Mouse (Mus musculus) CH12.LX (cell line): ENCODE measurements around the gene Nfatc2. TPM values are rescaled to one million over a fixed set of nuclear protein-coding genes. Genes with fewer than 3 reads are reported as not detected.
A peak's percentile ranks its signal among the peaks of the same experiment; 100 is the strongest.

ENCODE experiments used
- DNase-seq: peaks from one replicate; pipeline ENCODE4 v3.0.0-alpha.2; 2013; ENCODE audit errors: extremely low read depth
- H3K27ac ChIP-seq: 2 replicates; pipeline ENCODE4 v1.5.1; 2012; ENCODE audit warnings: low read depth, mild to moderate bottlenecking, control low read depth, moderate library complexity; ENCODE audit not compliant: insufficient read depth
- H3K27me3 ChIP-seq: replicated peaks from 2 replicates; pipeline ENCODE3; 2012; ENCODE audit warnings: inconsistent platforms
- H3K36me3 ChIP-seq, 2 experiments: replicated peaks in 1 of 2; 2 replicates each; pipeline versions ENCODE3 to v1.6.1; 2012; ENCODE audit warnings: inconsistent platforms in 1 of 2, low read length in 1 of 2, mild to moderate bottlenecking in 1 of 2, mixed read lengths in 1 of 2, moderate library complexity in 1 of 2; ENCODE audit not compliant: control insufficient read depth in 1 of 2, insufficient read depth in 1 of 2
- H3K4me1 ChIP-seq, 2 experiments: 2 replicates each; pipeline ENCODE4 v1.6.1; 2012; ENCODE audit warnings: inconsistent platforms in 1 of 2, moderate library complexity in 1 of 2; ENCODE audit not compliant: insufficient read depth in 2 of 2, control insufficient read depth in 1 of 2
- H3K4me2 ChIP-seq: 2 replicates; pipeline ENCODE4 v1.6.1; 2012; ENCODE audit warnings: low read depth, mild to moderate bottlenecking, control low read depth; ENCODE audit not compliant: poor library complexity, insufficient read depth, severe bottlenecking
- H3K4me3 ChIP-seq, 3 experiments: fragments of 150-350 bp in 1 of 3; sonication (generic) in 1 of 3; replicated peaks in 1 of 3; 2 replicates each; pipeline versions ENCODE3 to v1.5.1; 2011 to 2012; ENCODE audit warnings: low read depth in 2 of 3, low read length in 2 of 3, mild to moderate bottlenecking in 2 of 3, moderate library complexity in 2 of 3, control low read depth in 1 of 3, improper control_type of control experiment in 1 of 3, inconsistent platforms in 1 of 3, mixed read lengths in 1 of 3; ENCODE audit not compliant: poor library complexity in 1 of 3
- H3K79me2 ChIP-seq: replicated peaks from 2 replicates; pipeline ENCODE4 v1.6.1; 2012; ENCODE audit warnings: mild to moderate bottlenecking, moderate library complexity; ENCODE audit not compliant: control insufficient read depth, poor library complexity, insufficient read depth, severe bottlenecking; ENCODE audit errors: extremely low read depth
- H3K9ac ChIP-seq: 2 replicates; pipeline ENCODE4 v1.6.1; 2012; ENCODE audit warnings: low read depth, mild to moderate bottlenecking, control low read depth, moderate library complexity; ENCODE audit not compliant: insufficient read depth
- H3K9me3 ChIP-seq: replicated peaks from 2 replicates; pipeline ENCODE3; 2012; ENCODE audit warnings: low read length, inconsistent platforms, mixed read lengths
- BHLHE40 ChIP-seq: IDR thresholded peaks from 2 replicates; pipeline ENCODE4 v1.6.1; 2011; ENCODE audit warnings: mild to moderate bottlenecking, low read depth, low read length, improper control_type of control experiment
- CHD1 ChIP-seq: IDR thresholded peaks from 2 replicates; pipeline ENCODE4 v1.6.1; 2012; ENCODE audit warnings: low read depth, low read length, improper control_type of control experiment, inconsistent platforms
- CHD2 ChIP-seq: IDR thresholded peaks from 2 replicates; pipeline ENCODE4 v1.6.1; 2011; ENCODE audit warnings: low read length, improper control_type of control experiment
- E2F4 ChIP-seq: IDR thresholded peaks from 2 replicates; pipeline ENCODE4 v1.6.1; 2011; ENCODE audit warnings: low read depth, low read length, improper control_type of control experiment; ENCODE audit not compliant: insufficient replicate concordance
- ELF1 ChIP-seq: IDR thresholded peaks from 2 replicates; pipeline ENCODE4 v1.6.1; 2014; ENCODE audit warnings: low read depth, mild to moderate bottlenecking, inconsistent platforms, low read length, improper control_type of control experiment
- EP300 ChIP-seq: IDR thresholded peaks from 2 replicates; pipeline ENCODE4 v1.6.1; 2011; ENCODE audit warnings: low read length, improper control_type of control experiment
- ETS1 ChIP-seq: conservative IDR thresholded peaks from 2 replicates; pipeline ENCODE4 v1.6.1; 2012; ENCODE audit warnings: low read depth, mild to moderate bottlenecking, inconsistent platforms, low read length, improper control_type of control experiment, moderate library complexity
- GABPA ChIP-seq: IDR thresholded peaks from 2 replicates; pipeline ENCODE4 v1.6.1; 2012; ENCODE audit warnings: low read depth, low read length, improper control_type of control experiment, inconsistent platforms; ENCODE audit not compliant: insufficient replicate concordance
- HCFC1 ChIP-seq: IDR thresholded peaks from 2 replicates; pipeline ENCODE4 v1.6.1; 2012; ENCODE audit warnings: low read depth, mild to moderate bottlenecking, inconsistent platforms, low read length, improper control_type of control experiment
- IRF4 ChIP-seq: IDR thresholded peaks from 2 replicates; pipeline ENCODE4 v1.6.1; 2014; ENCODE audit warnings: low read depth, mild to moderate bottlenecking, inconsistent platforms, low read length, improper control_type of control experiment
- JUN ChIP-seq: IDR thresholded peaks from 2 replicates; pipeline ENCODE4 v1.6.1; 2011; ENCODE audit warnings: low read depth, mild to moderate bottlenecking, low read length, improper control_type of control experiment, moderate library complexity; ENCODE audit not compliant: insufficient read depth
- MAX ChIP-seq: IDR thresholded peaks from 2 replicates; pipeline ENCODE4 v1.6.1; 2011; ENCODE audit warnings: low read length, improper control_type of control experiment
- MXI1 ChIP-seq: IDR thresholded peaks from 2 replicates; pipeline ENCODE4 v1.6.1; 2011; ENCODE audit warnings: mild to moderate bottlenecking, low read depth, low read length, improper control_type of control experiment
- MYC ChIP-seq: IDR thresholded peaks from 2 replicates; pipeline ENCODE4 v1.6.1; 2011; ENCODE audit warnings: low read depth, mild to moderate bottlenecking, improper control_type of control experiment, low read length
- NRF1 ChIP-seq: IDR thresholded peaks from 2 replicates; pipeline ENCODE4 v1.6.1; 2014; ENCODE audit warnings: low read depth, mild to moderate bottlenecking, inconsistent platforms, low read length, improper control_type of control experiment, moderate library complexity
- POLR2A ChIP-seq: IDR thresholded peaks from 2 replicates; pipeline ENCODE4 v1.6.1; 2011; ENCODE audit warnings: low read depth, mild to moderate bottlenecking, improper control_type of control experiment, low read length
- POLR2AphosphoS2 ChIP-seq: IDR thresholded peaks from 2 replicates; pipeline ENCODE4 v1.6.1; 2011; ENCODE audit warnings: low read depth, low read length, improper control_type of control experiment
- RAD21 ChIP-seq: IDR thresholded peaks from 2 replicates; pipeline ENCODE4 v1.6.1; 2011; ENCODE audit warnings: low read depth, mild to moderate bottlenecking, low read length, improper control_type of control experiment, moderate library complexity
- SIN3A ChIP-seq: IDR thresholded peaks from 2 replicates; pipeline ENCODE4 v1.6.1; 2012; ENCODE audit warnings: low read length, improper control_type of control experiment, inconsistent platforms
- SMC3 ChIP-seq: IDR thresholded peaks from 2 replicates; pipeline ENCODE4 v1.6.1; 2011; ENCODE audit warnings: low read depth, low read length, improper control_type of control experiment
- TBP ChIP-seq: conservative IDR thresholded peaks from 2 replicates; pipeline ENCODE4 v1.6.1; 2011; ENCODE audit warnings: low read depth, low read length, improper control_type of control experiment
- TCF12 ChIP-seq: IDR thresholded peaks from 2 replicates; pipeline ENCODE4 v1.6.1; 2014; ENCODE audit warnings: low read depth, mild to moderate bottlenecking, inconsistent platforms, low read length, improper control_type of control experiment
- UBTF ChIP-seq: IDR thresholded peaks from 2 replicates; pipeline ENCODE4 v1.6.1; 2012; ENCODE audit warnings: low read depth, mild to moderate bottlenecking, inconsistent platforms, low read length, improper control_type of control experiment, moderate library complexity
- USF1 ChIP-seq: IDR thresholded peaks from 2 replicates; pipeline ENCODE4 v1.6.1; 2014; ENCODE audit warnings: low read depth, mild to moderate bottlenecking, inconsistent platforms, low read length, improper control_type of control experiment
- ZC3H11A ChIP-seq: IDR thresholded peaks from 2 replicates; pipeline ENCODE4 v1.6.1; 2012; ENCODE audit warnings: low read depth, mild to moderate bottlenecking, inconsistent platforms, low read length, improper control_type of control experiment
- ZKSCAN1 ChIP-seq: IDR thresholded peaks from 2 replicates; pipeline ENCODE4 v1.6.1; 2012; ENCODE audit warnings: low read depth, inconsistent platforms, low read length, improper control_type of control experiment, borderline replicate concordance
- ZNF384 ChIP-seq: IDR thresholded peaks from 2 replicates; pipeline ENCODE4 v1.6.1; 2012; ENCODE audit warnings: low read depth, low read length, improper control_type of control experiment, inconsistent platforms
- dilution Hi-C: fragments of 300-500 bp; cut with MboI; formaldehyde crosslinking; loops from 2 replicates; pipeline ENCODE4 v1.14.3; 2020; ENCODE audit warnings: low sequenced_read_pairs; ENCODE audit not compliant: extremely low pct_unique_long_range_greater_than_20kb, extremely low pct_ligation_motif_present
- in situ Hi-C: fragments of 300-500 bp; cut with MboI; formaldehyde crosslinking; loops from 3 replicates; pipeline ENCODE4 v1.14.3; 2019; ENCODE audit warnings: low sequenced_read_pairs, low pct_ligation_motif_present, low pct_unique_long_range_greater_than_20kb, mixed read lengths
- polyA plus RNA-seq: library from polyadenylated mRNA; unstranded; fragments of >175 nt; gene quantifications from 2 replicates; pipeline ENCODE4 v1.2.1, GENCODE M21; 2012; ENCODE audit warnings: low read depth; ENCODE audit not compliant: insufficient read length
- total RNA-seq, 2 experiments: library from RNA; depleted of rRNA; stranded (reverse); fragments of 300-350 nt in 1 of 2; fragments of >200 nt in 1 of 2; gene quantifications; 2 replicates each; pipeline ENCODE4 v1.2.3; 2012 to 2014

Nfatc2 gene
- total and polyA plus RNA-seq, 3 experiments, result 1.8 to 4.8 (median 3.6) TPM

DNA sequence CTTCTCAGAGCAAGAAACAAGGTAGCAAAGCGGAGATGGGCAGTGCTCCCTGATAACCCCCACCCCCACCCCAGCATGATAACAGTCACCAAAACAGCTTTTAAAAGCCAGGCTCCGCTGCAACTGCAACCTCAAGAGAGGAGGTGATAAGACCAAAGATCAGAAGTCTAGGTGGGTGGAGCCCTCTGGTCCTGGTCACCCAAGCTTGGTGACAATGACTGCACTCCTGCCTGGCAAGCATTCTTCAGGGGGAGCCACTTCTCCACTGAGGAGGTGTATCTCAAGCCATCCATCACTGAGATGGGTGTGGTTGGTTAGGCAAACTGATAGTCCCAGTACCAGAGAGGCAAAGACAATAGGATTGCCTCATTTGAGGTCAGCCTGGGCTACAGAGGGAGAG is 10.4 kb downstream of the Nfatc2 start:
- Histone ChIP-seq H3K4me1 (peaks cover 13 to 49% of the 10 kb centered on the region in 2 experiments), H3K4me2 (peak overlapping the region; percentile 37; the same call in 1 of the 2 replicates), H3K79me2 (peaks cover 4% of the 10 kb centered on the region; the same call in 1 of the 2 replicates), H3K9me3 (no peaks in the 10 kb centered on the region), H3K27ac (no peak overlapping the region), H3K27me3 (no peaks in the 10 kb centered on the region), H3K36me3 (peaks cover 0 to 12% of the 10 kb centered on the region in 2 experiments), H3K9ac (0 out of 2 replicates have a peak overlapping the region, but pooled peaks have one; percentile 13), H3K4me3 (no peak overlapping the region)
- in situ Hi-C loops, result loop anchor here (5.0 kb wide), 1 partner anchor 119 kb away; no protein-coding TSS in a partner anchor
- dilution Hi-C loops, result no loop called here
- TF ChIP-seq HCFC1 (no peak), ZNF384 (no peak), ZKSCAN1 (no peak), JUN (no peak), SIN3A (no peak), ZC3H11A (no peak), CHD2 (no peak), NRF1 (no peak), CHD1 (no peak), ETS1 (no peak), MXI1 (no peak), TCF12 (no peak), BHLHE40 (no peak), GABPA (no peak), POLR2A (no peak), TBP (no peak), MYC (no peak)
- peak; percentile 31 for DNase-seq

DNA sequence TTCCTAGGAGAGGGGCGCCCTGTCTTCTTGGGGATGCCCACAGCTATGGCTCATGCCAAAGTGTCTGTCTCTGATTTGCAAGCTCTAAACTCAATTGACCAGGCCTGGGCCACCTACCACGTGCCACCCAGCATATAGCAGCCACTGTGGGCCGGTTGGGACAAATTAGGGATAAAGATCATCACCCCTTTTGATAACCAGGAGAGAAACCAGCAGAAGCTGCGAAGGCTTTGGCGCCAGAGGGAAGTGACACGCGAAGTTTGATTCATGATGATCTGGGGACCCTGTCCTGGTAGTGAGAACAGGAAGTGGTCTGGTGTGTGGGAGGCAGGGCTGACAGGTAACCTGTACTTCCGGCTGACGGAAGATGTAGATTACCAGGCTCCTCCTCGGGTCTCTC is 10.9 kb downstream of the Nfatc2 start:
- H3K4me3 ChIP-seq, result peak overlapping the region in 2 of 3 experiments; percentile 69 to 74
- peak overlapping the region; percentile 39 for H3K27ac ChIP-seq
- H3K9ac ChIP-seq, result peak overlapping the region; percentile 13; the same call in 1 of the 2 replicates
- H3K9me3 ChIP-seq, result no peaks in the 10 kb centered on the region
- H3K4me1 ChIP-seq, result peaks cover 13 to 52% of the 10 kb centered on the region in 2 experiments
- peak overlapping the region; percentile 37; the same call in 1 of the 2 replicates for H3K4me2 ChIP-seq
- DNase-seq, result peak; percentile 72
- no peaks in the 10 kb centered on the region for H3K27me3 ChIP-seq
- TF ChIP-seq CHD1 (no peak), MAX (peak; percentile 89), POLR2AphosphoS2 (no peak), NRF1 (no peak), EP300 (peak; percentile 32), SMC3 (no peak), UBTF (no peak), MXI1 (peak; percentile 59), SIN3A (peak; percentile 21; the same call in 1 of the 2 replicates), RAD21 (no peak), JUN (no peak), ELF1 (peak; percentile 81), TCF12 (no peak), CHD2 (0 out of 2 replicates have a peak, but pooled peaks have one; percentile 36), MYC (peak; percentile 73), IRF4 (peak; percentile 83), ZNF384 (no peak), USF1 (no peak), TBP (no peak), E2F4 (no peak), BHLHE40 (peak; percentile 45; the same call in 1 of the 2 replicates)
- H3K79me2 ChIP-seq, result peaks cover 4% of the 10 kb centered on the region; the same call in 1 of the 2 replicates
- in situ Hi-C loops (loop anchor here (5.0 kb wide), 1 partner anchor 118 kb away; no protein-coding TSS in a partner anchor), dilution Hi-C loops (no loop called here)
- H3K36me3 ChIP-seq, result peaks cover 0 to 16% of the 10 kb centered on the region in 2 experiments
